Mouse (Mus musculus) forebrain, postnatal 0 days (tissue): ENCODE data around the gene Jph4. TPM values are rescaled to one million over a fixed set of nuclear protein-coding genes. Genes with fewer than 3 reads are reported as not detected.

ENCODE experiments used
- ATAC-seq: fragments of 200-750 bp; cut with Nextera tagmentation; 2 replicates; pipeline ENCODE4 v1.8.0; 2017; ENCODE audit warnings: mild to moderate bottlenecking, moderate library complexity
- DNase-seq: peaks from one replicate; pipeline ENCODE4 v3.0.0-alpha.2; 2015
- H3K27ac ChIP-seq: fragments of 300-500 bp; sonication (generic); 2 replicates; pipeline ENCODE4 v1.5.1; 2014; ENCODE audit warnings: low read depth, mild to moderate bottlenecking, antibody characterized with exemption, low read length, moderate library complexity, mixed read lengths
- H3K27me3 ChIP-seq: fragments of 300-500 bp; sonication (generic); 2 replicates; pipeline ENCODE4 v1.6.1; 2014; ENCODE audit warnings: mild to moderate bottlenecking, low read length, mixed read lengths; ENCODE audit not compliant: insufficient read depth
- H3K36me3 ChIP-seq: fragments of 300-500 bp; sonication (generic); 2 replicates; pipeline ENCODE4 v1.6.1; 2014; ENCODE audit warnings: mild to moderate bottlenecking, moderate library complexity; ENCODE audit not compliant: insufficient read depth
- H3K4me1 ChIP-seq: fragments of 300-500 bp; sonication (generic); 2 replicates; pipeline ENCODE4 v1.6.1; 2014; ENCODE audit warnings: antibody characterized with exemption; ENCODE audit not compliant: insufficient read depth
- H3K4me2 ChIP-seq: fragments of 300-500 bp; sonication (generic); 2 replicates; pipeline ENCODE4 v1.6.1; 2014; ENCODE audit warnings: low read depth, mild to moderate bottlenecking, moderate library complexity
- H3K4me3 ChIP-seq: fragments of 300-500 bp; sonication (generic); 2 replicates; pipeline ENCODE4 v1.5.1; 2014; ENCODE audit warnings: low read depth, low read length, mixed read lengths
- H3K9ac ChIP-seq: fragments of 300-500 bp; sonication (generic); 2 replicates; pipeline ENCODE4 v1.6.1; 2014; ENCODE audit warnings: mild to moderate bottlenecking
- H3K9me3 ChIP-seq: fragments of 300-500 bp; sonication (generic); 2 replicates; pipeline ENCODE4 v1.6.1; 2016; ENCODE audit warnings: low read length
- CTCF ChIP-seq: sonication (generic); IDR thresholded peaks from 2 replicates; pipeline ENCODE4 v1.5.1; 2016; ENCODE audit warnings: antibody characterized with exemption, control low read depth, low read depth
- WGBS: fragments of 180-500 bp; shearing (Covaris S2); extraction: QIAGEN DNeasy Blood & Tissue Kit; methylation state at CpG from one replicate; pipeline ENCODE4 v1.1.7; 2014; 5-methylcytosine and 5-hydroxymethylcytosine counted together
- polyA plus RNA-seq: library from polyadenylated mRNA; unstranded; fragments of >200 nt; fragmentation: Nextera tagmentation; extraction: Ambion mirVana; gene quantifications from 2 replicates; pipeline ENCODE4 v1.2.1, GENCODE M21; 2015
- total RNA-seq: library from RNA; depleted of rRNA; stranded (reverse); fragments of >200 nt; gene quantifications from 2 replicates; pipeline ENCODE4 v1.2.3, GENCODE M21; 2014

Jph4 gene
- total and polyA plus RNA-seq, 2 experiments from 2014 or later = 55.3 to 160 TPM

DNA sequence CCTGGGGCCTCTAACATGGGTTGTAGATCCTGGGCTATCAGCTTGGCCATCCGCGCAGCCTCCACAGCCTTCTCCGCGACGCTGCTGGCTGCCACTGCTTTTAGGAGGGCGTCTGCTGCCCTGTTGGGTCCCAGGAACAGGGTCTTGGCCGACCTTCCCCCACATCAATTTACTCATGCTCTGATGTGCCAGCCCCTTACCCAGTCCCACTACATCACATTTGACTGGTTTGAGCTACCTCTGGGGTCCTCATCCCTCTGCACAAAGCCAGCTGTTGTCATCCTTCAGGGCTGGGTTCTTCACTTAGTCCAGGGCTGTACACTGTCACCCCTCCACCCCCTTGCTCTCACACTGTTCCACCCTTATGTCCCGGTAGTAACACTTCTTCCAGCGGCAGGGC lies 6.7 kb downstream of the Jph4 start:
- Histone ChIP-seq H3K27me3 (no peaks in the 10 kb centered on the region), H3K4me1 (peaks cover 59% of the 10 kb centered on the region), H3K9me3 (no peaks in the 10 kb centered on the region), H3K27ac (peak overlapping the region; percentile 92), H3K4me3 (no peak overlapping the region), H3K4me2 (0 out of 2 replicates have a peak overlapping the region, but pooled peaks have one; percentile 35), H3K36me3 (peaks cover 7% of the 10 kb centered on the region), H3K9ac (peak overlapping the region; percentile 39; the same call in 1 of the 2 replicates)
- ATAC-seq (no peak), DNase-seq (no peak)
- WGBS = 40% methylated on average over 9 of the region's 9 CpGs
- no peak for TF ChIP-seq CTCF

- 15% methylated on average over 21 of the region's 21 CpGs for WGBS
- no peaks in the 10 kb centered on the region for H3K27me3 ChIP-seq
- peak overlapping the region; percentile 39 for H3K9ac ChIP-seq
- H3K27ac ChIP-seq = peak overlapping the region; percentile 92
- H3K4me1 ChIP-seq = peaks cover 62% of the 10 kb centered on the region
- H3K4me3 ChIP-seq = no peak overlapping the region
- no peak for DNase-seq
- no peak for ATAC-seq
- no peaks in the 10 kb centered on the region for H3K9me3 ChIP-seq
- peaks cover 7% of the 10 kb centered on the region for H3K36me3 ChIP-seq
- H3K4me2 ChIP-seq = peak overlapping the region; percentile 35
- no peak for TF ChIP-seq CTCF
Observed at GRCm38 (mm10) chr14:55109048-55109873, 7.5 kb downstream of the Jph4 start.

DNA sequence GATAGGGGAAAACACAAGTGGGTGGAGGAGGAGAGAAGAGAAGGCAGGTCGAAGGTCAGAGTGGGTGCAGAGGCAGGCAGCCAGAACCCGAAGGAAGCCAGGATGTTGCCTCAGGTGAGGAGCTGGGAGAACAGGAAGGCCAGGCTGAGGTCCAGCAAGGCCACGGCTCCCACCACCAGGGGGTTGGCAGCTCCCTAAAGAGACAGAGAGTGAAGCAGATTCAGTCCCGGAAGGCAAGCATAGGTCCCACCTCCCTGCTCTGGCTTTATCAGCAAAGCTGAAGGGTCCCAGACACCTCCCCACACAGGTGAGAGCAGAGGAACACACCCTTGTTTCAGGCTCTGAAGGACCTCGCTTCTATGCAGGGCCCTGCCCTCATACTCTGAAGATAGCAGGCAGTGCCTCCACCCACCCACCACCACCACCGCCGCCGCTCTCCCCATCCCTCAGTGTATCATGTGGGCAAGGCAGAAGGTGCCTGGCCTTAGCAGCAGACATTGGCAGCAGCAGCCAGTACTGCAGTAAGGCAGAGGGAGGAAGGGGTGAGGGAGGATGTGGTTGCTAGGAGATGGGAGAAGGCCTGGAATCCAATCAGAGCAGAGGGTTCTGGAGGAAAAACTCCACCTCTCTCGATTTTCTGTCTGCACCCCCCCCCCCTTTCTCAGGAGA lies 8.4 kb downstream of the Jph4 start:
- Histone ChIP-seq H3K9me3 (no peaks in the 10 kb centered on the region), H3K27ac (peak overlapping the region; percentile 92), H3K27me3 (no peaks in the 10 kb centered on the region), H3K36me3 (peaks cover 6% of the 10 kb centered on the region), H3K4me2 (peak overlapping the region; percentile 35), H3K9ac (peak overlapping the region; percentile 14), H3K4me1 (peaks cover 53% of the 10 kb centered on the region), H3K4me3 (no peak overlapping the region)
- no peak; the same call in 1 of the 2 replicates for TF ChIP-seq CTCF
- ATAC-seq = peak; percentile 91
- 30% methylated on average over 9 of the region's 9 CpGs for WGBS
- DNase-seq = peak; percentile 90

- Histone ChIP-seq H3K4me2 (no peak overlapping the region), H3K9me3 (no peaks in the 10 kb centered on the region), H3K4me3 (no peak overlapping the region), H3K27me3 (no peaks in the 10 kb centered on the region), H3K36me3 (peaks cover 2% of the 10 kb centered on the region; the same call in 1 of the 2 replicates), H3K9ac (no peak overlapping the region), H3K27ac (peak overlapping the region; percentile 40; the same call in 1 of the 2 replicates), H3K4me1 (peaks cover 47% of the 10 kb centered on the region)
- 64% methylated on average over 8 of the region's 8 CpGs for WGBS
- no peak for ATAC-seq
- DNase-seq = no peak
- TF ChIP-seq CTCF = no peak
Observed at GRCm38 (mm10) chr14:55106990-55107389, 9.7 kb downstream of the Jph4 start.

DNA sequence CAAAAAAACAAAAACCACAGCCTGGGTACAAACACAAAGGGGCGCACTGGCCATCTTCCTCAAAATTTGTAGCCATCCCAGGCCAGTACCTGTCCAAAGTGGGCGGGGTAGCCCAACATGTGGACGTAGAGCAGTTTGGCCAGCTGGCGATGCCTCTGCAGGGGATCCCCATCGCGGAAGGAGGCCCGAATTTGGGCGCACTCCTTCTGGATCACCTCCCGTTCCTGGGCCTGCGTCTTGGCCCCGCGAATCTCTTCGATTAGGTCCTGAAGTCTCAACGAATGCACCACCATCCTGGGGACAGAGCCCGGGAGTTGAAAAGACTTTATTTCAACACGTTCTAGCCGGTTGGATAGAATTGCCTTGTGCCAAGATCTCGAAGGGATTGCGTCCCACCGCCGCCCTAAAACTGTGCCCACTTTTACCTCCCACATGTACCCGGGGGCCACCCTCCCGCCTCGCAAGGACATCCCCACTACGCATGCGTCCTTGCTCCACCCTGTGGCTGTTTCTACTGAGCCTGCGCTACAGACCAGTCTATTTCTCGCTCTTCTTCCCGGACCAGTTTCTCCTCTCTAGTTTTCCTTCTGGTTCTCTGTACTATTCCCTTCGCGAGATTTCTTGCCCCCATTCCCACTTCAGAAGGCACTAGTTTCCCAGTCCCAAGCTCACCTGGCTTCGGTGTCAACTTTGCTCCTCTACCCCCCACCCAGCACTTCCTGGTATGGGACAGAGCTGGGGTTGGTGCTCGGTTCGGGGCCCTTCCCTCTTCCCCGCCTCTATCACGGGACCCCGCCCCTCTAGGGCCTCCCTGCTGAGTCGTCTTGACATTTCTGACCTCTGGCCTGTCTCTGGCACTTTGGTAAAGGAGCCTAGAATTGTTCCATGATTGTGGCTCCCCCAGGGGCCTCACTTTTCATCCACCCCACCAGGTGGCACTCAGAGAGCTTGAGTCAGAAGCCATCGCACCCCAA lies 10.6 kb downstream of the Jph4 start, which contains the start of gene Ap1g2:
Ap1g2 (minus strand) TSS at position 758 of the 974 bp plus-strand sequence.
- peaks cover 41% of the 10 kb centered on the region for H3K4me1 ChIP-seq
- WGBS = under 1% methylated on average over 39 of the region's 39 CpGs
- peak within 1 kb of the TSS; percentile 69 for H3K9ac ChIP-seq
- H3K27ac ChIP-seq = peak within 1 kb of the TSS; percentile 83
- peak within 1 kb of the TSS; percentile 35 for H3K4me3 ChIP-seq
- H3K9me3 ChIP-seq = no peaks in the 10 kb centered on the region
- DNase-seq (peak; percentile 93), ATAC-seq (peak; percentile 65)
- H3K4me2 ChIP-seq = peak within 1 kb of the TSS; percentile 96
- peak; percentile 58 for TF ChIP-seq CTCF
- H3K36me3 ChIP-seq = peaks cover 2% of the 10 kb centered on the region; the same call in 1 of the 2 replicates
- no peaks in the 10 kb centered on the region for H3K27me3 ChIP-seq

- H3K9me3 ChIP-seq = no peaks in the 10 kb centered on the region
- H3K9ac ChIP-seq = peak overlapping the region; percentile 69
- H3K4me1 ChIP-seq = peaks cover 41% of the 10 kb centered on the region
- H3K27ac ChIP-seq = peak overlapping the region; percentile 83
- peak overlapping the region; percentile 35 for H3K4me3 ChIP-seq
- H3K4me2 ChIP-seq = peak overlapping the region; percentile 96
- H3K27me3 ChIP-seq = no peaks in the 10 kb centered on the region
- 6% methylated on average over 7 of the region's 7 CpGs for WGBS
- TF ChIP-seq CTCF = no peak
- DNase-seq (peak; percentile 58), ATAC-seq (no peak)
- peaks cover 5% of the 10 kb centered on the region; the same call in 1 of the 2 replicates for H3K36me3 ChIP-seq
Observed at GRCm38 (mm10) chr14:55105386-55105785, 11.3 kb downstream of the Jph4 start.
